Mouse (Mus musculus): Measurements from ENCODE around the gene Zfp715. TPM values are rescaled to one million over a fixed set of nuclear protein-coding genes. Genes with fewer than 3 reads are reported as not detected.
"Not testable (repeated sequence)": the region's sequence is repeated elsewhere in the genome, so short reads cannot be mapped to it uniquely, and the experiment has no call there.

Zfp715 gene
- not detected in 2 replicates for polyA plus RNA-seq (2012; ENCODE audit: insufficient read depth, insufficient read length, low replicate concordance, missing spikeins)

- H3K4me3 ChIP-seq (ENCODE audit: insufficient read depth, low read depth, low read length): peak within 1 kb of the TSS; percentile 82
- peak within 1 kb of the TSS; percentile 41; the same call in 1 of the 2 replicates for H3K27ac ChIP-seq (ENCODE audit: insufficient read depth, low read depth, low read length)
- WGBS: under 1% methylated on average over 33 of the region's 33 CpGs
- TF ChIP-seq CTCF (IDR thresholded peaks at IDR 0.05; ENCODE audit: insufficient read depth, low read depth, low read length): no peak
- TF ChIP-seq POLR2A (IDR thresholded peaks at IDR 0.05; ENCODE audit: insufficient read depth, low read depth, low read length): peak; percentile 81
- peaks cover 3% of the 10 kb centered on the region; the same call in 1 of the 2 replicates for H3K4me1 ChIP-seq (ENCODE audit: control insufficient read depth, insufficient read depth, low read length)
Measured at GRCm38 (mm10) chr7:43313013-43313428, at the start of gene Zfp715. TSS of gene Zfp715 (minus strand) at chr7:43313294.

- no peak for TF ChIP-seq CTCF (IDR thresholded peaks at IDR 0.05; ENCODE audit: insufficient read depth, low read depth, low read length)
- no peak for TF ChIP-seq POLR2A (IDR thresholded peaks at IDR 0.05; ENCODE audit: insufficient read depth, low read depth, low read length)
- H3K27ac ChIP-seq (ENCODE audit: insufficient read depth, low read depth, low read length): no peak overlapping the region
- WGBS: 72% methylated on average over 4 of the region's 4 CpGs
- H3K4me3 ChIP-seq (ENCODE audit: insufficient read depth, low read depth, low read length): no peak overlapping the region
- no peaks in the 10 kb centered on the region for H3K4me1 ChIP-seq (ENCODE audit: control insufficient read depth, insufficient read depth, low read length)
Measured at GRCm38 (mm10) chr7:43362021-43362420, 48.9 kb upstream of the Zfp715 start.

- Histone ChIP-seq H3K27ac (ENCODE audit: insufficient read depth, low read depth, low read length) (no peak overlapping the region), H3K4me3 (ENCODE audit: insufficient read depth, low read depth, low read length) (no peak overlapping the region), H3K4me1 (ENCODE audit: control insufficient read depth, insufficient read depth, low read length) (no peaks in the 10 kb centered on the region)
- WGBS: 95% methylated on average over 1 of the region's 1 CpGs
- TF ChIP-seq CTCF (IDR thresholded peaks at IDR 0.05; ENCODE audit: insufficient read depth, low read depth, low read length): no peak
Measured at GRCm38 (mm10) chr7:43361442-43361841, 48.3 kb upstream of the Zfp715 start.

- no peak for TF ChIP-seq POLR2A (IDR thresholded peaks at IDR 0.05; ENCODE audit: insufficient read depth, low read depth, low read length)
- no peak for TF ChIP-seq CTCF (IDR thresholded peaks at IDR 0.05; ENCODE audit: insufficient read depth, low read depth, low read length)
- peaks cover 2% of the 10 kb centered on the region; the same call in 1 of the 2 replicates for H3K4me1 ChIP-seq (ENCODE audit: control insufficient read depth, insufficient read depth, low read length)
- no peak overlapping the region for H3K27ac ChIP-seq (ENCODE audit: insufficient read depth, low read depth, low read length)
- no peak overlapping the region for H3K4me3 ChIP-seq (ENCODE audit: insufficient read depth, low read depth, low read length)
- 85% methylated on average over 3 of the region's 3 CpGs for WGBS
Measured at GRCm38 (mm10) chr7:43358556-43358955, 45.5 kb upstream of the Zfp715 start.

- Histone ChIP-seq H3K4me3 (ENCODE audit: insufficient read depth, low read depth, low read length) (no peak overlapping the region), H3K27ac (ENCODE audit: insufficient read depth, low read depth, low read length) (no peak overlapping the region), H3K4me1 (ENCODE audit: control insufficient read depth, insufficient read depth, low read length) (peaks cover 2% of the 10 kb centered on the region; the same call in 1 of the 2 replicates)
- TF ChIP-seq CTCF (IDR thresholded peaks at IDR 0.05; ENCODE audit: insufficient read depth, low read depth, low read length): no peak
- no peak for TF ChIP-seq POLR2A (IDR thresholded peaks at IDR 0.05; ENCODE audit: insufficient read depth, low read depth, low read length)
- 11% methylated on average over 12 of the region's 12 CpGs for WGBS
Measured at GRCm38 (mm10) chr7:43354893-43355835, 42.1 kb upstream of the Zfp715 start.

- no peak overlapping the region for H3K4me3 ChIP-seq (ENCODE audit: insufficient read depth, low read depth, low read length)
- H3K27ac ChIP-seq (ENCODE audit: insufficient read depth, low read depth, low read length): no peak overlapping the region
- WGBS: 69% methylated on average over 4 of the region's 4 CpGs
- no peak for TF ChIP-seq CTCF (IDR thresholded peaks at IDR 0.05; ENCODE audit: insufficient read depth, low read depth, low read length)
- no peak for TF ChIP-seq POLR2A (IDR thresholded peaks at IDR 0.05; ENCODE audit: insufficient read depth, low read depth, low read length)
- peaks cover 2% of the 10 kb centered on the region; the same call in 1 of the 2 replicates for H3K4me1 ChIP-seq (ENCODE audit: control insufficient read depth, insufficient read depth, low read length)
Measured at GRCm38 (mm10) chr7:43353758-43354157, 40.7 kb upstream of the Zfp715 start.

- Histone ChIP-seq H3K27ac (ENCODE audit: insufficient read depth, low read depth, low read length) (no peak overlapping the region), H3K4me1 (ENCODE audit: control insufficient read depth, insufficient read depth, low read length) (peaks cover 2% of the 10 kb centered on the region; the same call in 1 of the 2 replicates), H3K4me3 (ENCODE audit: insufficient read depth, low read depth, low read length) (no peak overlapping the region)
- 67% methylated on average over 4 of the region's 4 CpGs for WGBS
- TF ChIP-seq CTCF (IDR thresholded peaks at IDR 0.05; ENCODE audit: insufficient read depth, low read depth, low read length) (no peak), POLR2A (IDR thresholded peaks at IDR 0.05; ENCODE audit: insufficient read depth, low read depth, low read length) (no peak)
Measured at GRCm38 (mm10) chr7:43353118-43353517, 40.0 kb upstream of the Zfp715 start.

- TF ChIP-seq POLR2A (IDR thresholded peaks at IDR 0.05; ENCODE audit: insufficient read depth, low read depth, low read length): no peak
- Histone ChIP-seq H3K4me1 (ENCODE audit: control insufficient read depth, insufficient read depth, low read length) (peaks cover 2% of the 10 kb centered on the region; the same call in 1 of the 2 replicates), H3K4me3 (ENCODE audit: insufficient read depth, low read depth, low read length) (no peak within 1 kb of the TSS), H3K27ac (ENCODE audit: insufficient read depth, low read depth, low read length) (no peak within 1 kb of the TSS)
- WGBS: 68% methylated on average over 3 of the region's 3 CpGs
Measured at GRCm38 (mm10) chr7:43351154-43351553, 38.1 kb upstream of the Zfp715 start, which contains the start of gene Siglecf. TSS of gene Siglecf (plus strand) at chr7:43351341.

- not testable (repeated sequence) for H3K4me1 ChIP-seq (ENCODE audit: control insufficient read depth, insufficient read depth, low read length); H3K27ac ChIP-seq (ENCODE audit: insufficient read depth, low read depth, low read length); H3K4me3 ChIP-seq (ENCODE audit: insufficient read depth, low read depth, low read length)
- whole genome bisulfite sequencing: 75% methylated on average over 5 of the region's 5 CpGs
Measured at GRCm38 (mm10) chr7:43349623-43350022, 36.5 kb upstream of the Zfp715 start.
